Mouse (Mus musculus) CH12.LX (cell line): ENCODE data around the gene Bpnt1. TPM values are rescaled to one million over a fixed set of nuclear protein-coding genes. Genes with fewer than 3 reads are reported as not detected.

ENCODE experiments used
- DNase-seq: peaks from one replicate; pipeline ENCODE4 v3.0.0-alpha.2; 2013; ENCODE audit errors: extremely low read depth
- H3K27ac ChIP-seq: 2 replicates; pipeline ENCODE4 v1.5.1; 2012; ENCODE audit warnings: low read depth, mild to moderate bottlenecking, control low read depth, moderate library complexity; ENCODE audit not compliant: insufficient read depth
- H3K27me3 ChIP-seq: replicated peaks from 2 replicates; pipeline ENCODE3; 2012; ENCODE audit warnings: inconsistent platforms
- H3K36me3 ChIP-seq, 2 experiments: replicated peaks in 1 of 2; 2 replicates each; pipeline versions ENCODE3 to v1.6.1; 2012; ENCODE audit warnings: inconsistent platforms in 1 of 2, low read length in 1 of 2, mild to moderate bottlenecking in 1 of 2, mixed read lengths in 1 of 2, moderate library complexity in 1 of 2; ENCODE audit not compliant: control insufficient read depth in 1 of 2, insufficient read depth in 1 of 2
- H3K4me1 ChIP-seq, 2 experiments: 2 replicates each; pipeline ENCODE4 v1.6.1; 2012; ENCODE audit warnings: inconsistent platforms in 1 of 2, moderate library complexity in 1 of 2; ENCODE audit not compliant: insufficient read depth in 2 of 2, control insufficient read depth in 1 of 2
- H3K4me2 ChIP-seq: 2 replicates; pipeline ENCODE4 v1.6.1; 2012; ENCODE audit warnings: low read depth, mild to moderate bottlenecking, control low read depth; ENCODE audit not compliant: poor library complexity, insufficient read depth, severe bottlenecking
- H3K4me3 ChIP-seq, 3 experiments: fragments of 150-350 bp in 1 of 3; sonication (generic) in 1 of 3; replicated peaks in 1 of 3; 2 replicates each; pipeline versions ENCODE3 to v1.5.1; 2011 to 2012; ENCODE audit warnings: low read depth in 2 of 3, low read length in 2 of 3, mild to moderate bottlenecking in 2 of 3, moderate library complexity in 2 of 3, control low read depth in 1 of 3, improper control_type of control experiment in 1 of 3, inconsistent platforms in 1 of 3, mixed read lengths in 1 of 3; ENCODE audit not compliant: poor library complexity in 1 of 3
- H3K79me2 ChIP-seq: replicated peaks from 2 replicates; pipeline ENCODE4 v1.6.1; 2012; ENCODE audit warnings: mild to moderate bottlenecking, moderate library complexity; ENCODE audit not compliant: control insufficient read depth, poor library complexity, insufficient read depth, severe bottlenecking; ENCODE audit errors: extremely low read depth
- H3K9ac ChIP-seq: 2 replicates; pipeline ENCODE4 v1.6.1; 2012; ENCODE audit warnings: low read depth, mild to moderate bottlenecking, control low read depth, moderate library complexity; ENCODE audit not compliant: insufficient read depth
- H3K9me3 ChIP-seq: replicated peaks from 2 replicates; pipeline ENCODE3; 2012; ENCODE audit warnings: low read length, inconsistent platforms, mixed read lengths
- BHLHE40 ChIP-seq: IDR thresholded peaks from 2 replicates; pipeline ENCODE4 v1.6.1; 2011; ENCODE audit warnings: mild to moderate bottlenecking, low read depth, low read length, improper control_type of control experiment
- CHD2 ChIP-seq: IDR thresholded peaks from 2 replicates; pipeline ENCODE4 v1.6.1; 2011; ENCODE audit warnings: low read length, improper control_type of control experiment
- E2F4 ChIP-seq: IDR thresholded peaks from 2 replicates; pipeline ENCODE4 v1.6.1; 2011; ENCODE audit warnings: low read depth, low read length, improper control_type of control experiment; ENCODE audit not compliant: insufficient replicate concordance
- ELF1 ChIP-seq: IDR thresholded peaks from 2 replicates; pipeline ENCODE4 v1.6.1; 2014; ENCODE audit warnings: low read depth, mild to moderate bottlenecking, inconsistent platforms, low read length, improper control_type of control experiment
- EP300 ChIP-seq: IDR thresholded peaks from 2 replicates; pipeline ENCODE4 v1.6.1; 2011; ENCODE audit warnings: low read length, improper control_type of control experiment
- ETS1 ChIP-seq: conservative IDR thresholded peaks from 2 replicates; pipeline ENCODE4 v1.6.1; 2012; ENCODE audit warnings: low read depth, mild to moderate bottlenecking, inconsistent platforms, low read length, improper control_type of control experiment, moderate library complexity
- HCFC1 ChIP-seq: IDR thresholded peaks from 2 replicates; pipeline ENCODE4 v1.6.1; 2012; ENCODE audit warnings: low read depth, mild to moderate bottlenecking, inconsistent platforms, low read length, improper control_type of control experiment
- KAT2A ChIP-seq: IDR thresholded peaks from 2 replicates; pipeline ENCODE4 v1.6.1; 2012; ENCODE audit warnings: low read length, improper control_type of control experiment, inconsistent platforms; ENCODE audit not compliant: insufficient replicate concordance
- MAFK ChIP-seq: IDR thresholded peaks from 2 replicates; pipeline ENCODE4 v1.6.1; 2011; ENCODE audit warnings: low read length, improper control_type of control experiment; ENCODE audit not compliant: insufficient replicate concordance
- MAX ChIP-seq: IDR thresholded peaks from 2 replicates; pipeline ENCODE4 v1.6.1; 2011; ENCODE audit warnings: low read length, improper control_type of control experiment
- MAZ ChIP-seq: IDR thresholded peaks from 2 replicates; pipeline ENCODE4 v1.6.1; 2012; ENCODE audit warnings: low read depth, mild to moderate bottlenecking, inconsistent platforms, low read length, improper control_type of control experiment, moderate library complexity
- MXI1 ChIP-seq: IDR thresholded peaks from 2 replicates; pipeline ENCODE4 v1.6.1; 2011; ENCODE audit warnings: mild to moderate bottlenecking, low read depth, low read length, improper control_type of control experiment
- MYC ChIP-seq: IDR thresholded peaks from 2 replicates; pipeline ENCODE4 v1.6.1; 2011; ENCODE audit warnings: low read depth, mild to moderate bottlenecking, improper control_type of control experiment, low read length
- NELFE ChIP-seq: IDR thresholded peaks from 2 replicates; pipeline ENCODE4 v1.6.1; 2011; ENCODE audit warnings: low read depth, low read length, improper control_type of control experiment
- NRF1 ChIP-seq: IDR thresholded peaks from 2 replicates; pipeline ENCODE4 v1.6.1; 2014; ENCODE audit warnings: low read depth, mild to moderate bottlenecking, inconsistent platforms, low read length, improper control_type of control experiment, moderate library complexity
- POLR2A ChIP-seq: IDR thresholded peaks from 2 replicates; pipeline ENCODE4 v1.6.1; 2011; ENCODE audit warnings: low read depth, mild to moderate bottlenecking, improper control_type of control experiment, low read length
- POLR2AphosphoS2 ChIP-seq: IDR thresholded peaks from 2 replicates; pipeline ENCODE4 v1.6.1; 2011; ENCODE audit warnings: low read depth, low read length, improper control_type of control experiment
- RCOR1 ChIP-seq: conservative IDR thresholded peaks from 2 replicates; pipeline ENCODE4 v1.6.1; 2012; ENCODE audit warnings: low read depth, mild to moderate bottlenecking, inconsistent platforms, low read length, improper control_type of control experiment
- SIN3A ChIP-seq: IDR thresholded peaks from 2 replicates; pipeline ENCODE4 v1.6.1; 2012; ENCODE audit warnings: low read length, improper control_type of control experiment, inconsistent platforms
- TBP ChIP-seq: conservative IDR thresholded peaks from 2 replicates; pipeline ENCODE4 v1.6.1; 2011; ENCODE audit warnings: low read depth, low read length, improper control_type of control experiment
- TCF12 ChIP-seq: IDR thresholded peaks from 2 replicates; pipeline ENCODE4 v1.6.1; 2014; ENCODE audit warnings: low read depth, mild to moderate bottlenecking, inconsistent platforms, low read length, improper control_type of control experiment
- UBTF ChIP-seq: IDR thresholded peaks from 2 replicates; pipeline ENCODE4 v1.6.1; 2012; ENCODE audit warnings: low read depth, mild to moderate bottlenecking, inconsistent platforms, low read length, improper control_type of control experiment, moderate library complexity
- ZC3H11A ChIP-seq: IDR thresholded peaks from 2 replicates; pipeline ENCODE4 v1.6.1; 2012; ENCODE audit warnings: low read depth, mild to moderate bottlenecking, inconsistent platforms, low read length, improper control_type of control experiment
- ZMIZ1 ChIP-seq: IDR thresholded peaks from 2 replicates; pipeline ENCODE4 v1.6.1; 2012; ENCODE audit warnings: low read depth, mild to moderate bottlenecking, inconsistent platforms, low read length, improper control_type of control experiment
- dilution Hi-C: fragments of 300-500 bp; cut with MboI; formaldehyde crosslinking; loops from 2 replicates; pipeline ENCODE4 v1.14.3; 2020; ENCODE audit warnings: low sequenced_read_pairs; ENCODE audit not compliant: extremely low pct_unique_long_range_greater_than_20kb, extremely low pct_ligation_motif_present
- in situ Hi-C: fragments of 300-500 bp; cut with MboI; formaldehyde crosslinking; loops from 3 replicates; pipeline ENCODE4 v1.14.3; 2019; ENCODE audit warnings: low sequenced_read_pairs, low pct_ligation_motif_present, low pct_unique_long_range_greater_than_20kb, mixed read lengths
- polyA plus RNA-seq: library from polyadenylated mRNA; unstranded; fragments of >175 nt; gene quantifications from 2 replicates; pipeline ENCODE4 v1.2.1, GENCODE M21; 2012; ENCODE audit warnings: low read depth; ENCODE audit not compliant: insufficient read length
- total RNA-seq, 2 experiments: library from RNA; depleted of rRNA; stranded (reverse); fragments of 300-350 nt in 1 of 2; fragments of >200 nt in 1 of 2; gene quantifications; 2 replicates each; pipeline ENCODE4 v1.2.3; 2012 to 2014

The Bpnt1 gene
- total and polyA plus RNA-seq, 3 experiments, result 38.4 to 71.9 (median 59.4) TPM

GRCm38 (mm10) chr1:185328721-185329610 lies 3.0 kb upstream of the Bpnt1 start, which contains the start of gene Iars2:
TSS of gene Iars2 (minus strand) at chr1:185329396.
- Histone ChIP-seq H3K9me3 (no peaks in the 10 kb centered on the region), H3K79me2 (peaks cover 11% of the 10 kb centered on the region), H3K9ac (peak within 1 kb of the TSS; percentile 91), H3K36me3 (peaks cover 23 to 33% of the 10 kb centered on the region in 2 experiments), H3K27me3 (no peaks in the 10 kb centered on the region), H3K4me3 (peak within 1 kb of the TSS; percentile 85 to 89 (median 89)), H3K4me2 (peak within 1 kb of the TSS; percentile 57), H3K27ac (peak within 1 kb of the TSS; percentile 71), H3K4me1 (peaks cover 0 to 29% of the 10 kb centered on the region in 2 experiments; a peak in 3 of 4 replicates)
- peak; percentile 84 for TF ChIP-seq TBP
- TF ChIP-seq MAX, result peak; percentile 10; the same call in 1 of the 2 replicates
- 0 out of 2 replicates have a peak, but pooled peaks have one; percentile 39 for TF ChIP-seq MYC
- no peak for TF ChIP-seq RCOR1
- peak; percentile 70; the same call in 1 of the 2 replicates for TF ChIP-seq UBTF
- peak; percentile 56; the same call in 1 of the 2 replicates for TF ChIP-seq MAZ
- no peak for TF ChIP-seq ETS1
- TF ChIP-seq EP300, result no peak
- TF ChIP-seq POLR2A, result peak; percentile 94
- TF ChIP-seq TCF12, result peak; percentile 71
- TF ChIP-seq POLR2AphosphoS2, result no peak
- peak; percentile 82 for TF ChIP-seq SIN3A
- peak; percentile 74 for TF ChIP-seq ELF1
- TF ChIP-seq CHD2, result 0 out of 2 replicates have a peak, but pooled peaks have one; percentile 1
- TF ChIP-seq ZMIZ1, result peak; percentile 65; the same call in 1 of the 2 replicates
- peak; percentile 86 for TF ChIP-seq NELFE
- TF ChIP-seq E2F4, result no peak
- peak; percentile 60; the same call in 1 of the 2 replicates for TF ChIP-seq MXI1
- TF ChIP-seq MAFK, result no peak
- TF ChIP-seq HCFC1, result peak; percentile 77
- TF ChIP-seq BHLHE40, result no peak
- TF ChIP-seq KAT2A, result no peak
- TF ChIP-seq ZC3H11A, result no peak
- TF ChIP-seq NRF1, result peak; percentile 86
- dilution Hi-C loops, result no loop called here
- peak; percentile 85 for DNase-seq
- in situ Hi-C loops, result no loop called here
